Mouse (Mus musculus): ENCODE measurements around the gene Slc15a4.

GRCm38 (mm10) chr5:127649077-127649476 is 16.4 kb upstream of the Slc15a4 start:
- TF ChIP-seq CTCF (IDR thresholded peaks at IDR 0.05; ENCODE audit: extremely low read depth, insufficient read depth, low read length), result peak; percentile 52
- no peak for TF ChIP-seq POLR2A (IDR thresholded peaks at IDR 0.05; ENCODE audit: extremely low read depth, insufficient read depth, low read length)

Measured in cortical plate, adult 2 months (tissue).